Mouse (Mus musculus) brain, embryonic 14.5 days (tissue): ENCODE measurements around the gene Rps27a. TPM values are rescaled to one million over a fixed set of nuclear protein-coding genes. Genes with fewer than 3 reads are reported as not detected.
"Not testable (repeated sequence)": the region's sequence is repeated elsewhere in the genome, so short reads cannot be mapped to it uniquely, and the experiment has no call there.

Source experiments
- DNase-seq: peaks from one replicate; pipeline ENCODE4 v3.0.0-alpha.2; 2011; ENCODE audit warnings: low read depth
- CTCF ChIP-seq: fragments of 200-500 bp; IDR thresholded peaks from 2 replicates; pipeline ENCODE4 v1.5.1; 2012; ENCODE audit warnings: inconsistent platforms, mild to moderate bottlenecking, moderate library complexity, borderline replicate concordance; ENCODE audit not compliant: insufficient read depth, insufficient read length; ENCODE audit errors: extremely low read depth
- POLR2A ChIP-seq: fragments of 200-500 bp; IDR thresholded peaks from 2 replicates; pipeline ENCODE4 v1.6.1; 2012; ENCODE audit warnings: mild to moderate bottlenecking, inconsistent platforms, borderline replicate concordance; ENCODE audit not compliant: poor library complexity, insufficient read depth, insufficient read length, severe bottlenecking; ENCODE audit errors: extremely low read depth
- polyA plus RNA-seq: library from polyadenylated mRNA; depleted of rRNA; stranded (reverse); fragments of >200 nt; gene quantifications from 2 replicates; pipeline ENCODE4 v1.2.3, GENCODE M21; 2012

Gene Rps27a
- polyA plus RNA-seq, 1 experiment = 893 TPM

DNA sequence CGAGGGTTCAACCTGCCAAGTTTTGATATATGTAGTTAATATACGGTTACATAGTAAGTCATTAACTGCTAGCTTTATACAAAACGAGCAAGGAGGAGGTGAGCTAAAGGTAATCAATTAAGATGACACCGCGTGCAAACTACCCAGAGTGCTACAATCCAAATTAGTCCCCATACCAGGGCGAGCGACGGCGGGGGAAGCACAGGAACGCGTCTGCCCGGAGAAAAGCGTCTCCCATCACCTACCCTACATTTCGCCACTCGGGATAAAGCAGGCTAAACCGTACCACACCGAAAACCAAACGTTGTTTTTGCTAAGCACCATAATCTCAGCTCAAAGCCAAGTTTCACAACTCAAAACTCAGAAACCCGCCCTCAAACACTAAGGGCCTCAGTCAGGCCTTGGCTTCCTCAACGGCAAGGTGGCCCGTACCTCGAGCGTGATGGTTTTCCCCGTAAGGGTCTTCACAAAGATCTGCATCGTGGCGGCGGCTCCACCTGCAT is 609 bp downstream of the Rps27a start:
- DNase-seq = no peak

GRCm38 (mm10) chr11:29546762-29547161 is 1.1 kb downstream of the Rps27a start:
- DNase-seq = no peak
- TF ChIP-seq POLR2A (no peak), CTCF (no peak)

More for the DNA sequence above, 609 bp downstream of the Rps27a start:
- TF ChIP-seq POLR2A (no peak), CTCF (no peak)

- DNase-seq = not testable (repeated sequence)
Measured at GRCm38 (mm10) chr11:29546297-29546696, 1.6 kb downstream of the Rps27a start.

GRCm38 (mm10) chr11:29545150-29545752 is 2.7 kb downstream of the Rps27a start:
- not testable (repeated sequence) for DNase-seq

- TF ChIP-seq POLR2A (no peak), CTCF (no peak)
- no peak for DNase-seq
Measured at GRCm38 (mm10) chr11:29544225-29544945, 3.5 kb downstream of the Rps27a start.

GRCm38 (mm10) chr11:29538201-29538600 is 9.7 kb downstream of the Rps27a start:
- no peak for TF ChIP-seq CTCF
- no peak for DNase-seq

DNA sequence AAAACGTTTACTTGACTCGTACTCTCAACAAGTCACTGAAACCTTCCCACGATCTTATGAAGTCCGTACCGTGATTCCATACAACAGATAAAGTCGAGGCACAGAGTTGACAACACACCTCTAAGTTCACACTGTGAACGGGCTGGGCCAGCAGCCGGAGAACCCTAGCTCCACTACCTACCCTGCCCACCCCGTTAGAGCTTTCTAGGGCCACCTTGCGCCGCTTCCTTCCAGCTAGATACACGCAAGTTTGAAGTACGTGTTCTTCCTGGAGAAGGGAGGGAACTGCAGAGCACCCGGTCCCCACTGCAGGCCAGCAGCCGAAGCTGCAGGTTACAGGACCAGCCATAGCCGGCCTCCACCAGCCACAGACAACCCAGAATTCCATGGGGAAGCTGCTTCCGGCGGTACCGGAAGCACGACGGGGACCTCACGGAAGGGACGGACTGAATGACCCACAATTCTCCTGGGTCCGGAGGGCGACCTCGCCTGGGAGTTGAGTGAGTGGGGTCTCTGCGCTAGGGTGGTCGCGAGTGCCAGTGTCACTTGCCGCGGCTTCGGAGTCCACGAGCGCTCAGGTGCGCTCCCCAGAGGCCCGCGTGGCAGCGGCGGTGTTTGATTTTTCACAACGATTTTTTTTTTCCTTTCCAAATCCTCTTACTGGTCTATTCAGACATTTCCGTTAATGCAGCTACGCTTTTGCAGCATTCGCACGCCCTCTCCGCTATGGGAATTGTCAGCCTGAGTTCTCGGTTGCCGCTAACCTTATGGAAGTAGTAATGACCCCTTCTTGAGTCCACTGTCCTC is 21.7 kb downstream of the Rps27a start, which contains the start of gene Mtif2:
Gene Mtif2, plus strand, starts transcription at position 421 of the 807 bp plus-strand sequence.
- TF ChIP-seq CTCF (no peak), POLR2A (peak; percentile 65; the same call in 1 of the 2 replicates)
- DNase-seq = peak; percentile 96

DNA sequence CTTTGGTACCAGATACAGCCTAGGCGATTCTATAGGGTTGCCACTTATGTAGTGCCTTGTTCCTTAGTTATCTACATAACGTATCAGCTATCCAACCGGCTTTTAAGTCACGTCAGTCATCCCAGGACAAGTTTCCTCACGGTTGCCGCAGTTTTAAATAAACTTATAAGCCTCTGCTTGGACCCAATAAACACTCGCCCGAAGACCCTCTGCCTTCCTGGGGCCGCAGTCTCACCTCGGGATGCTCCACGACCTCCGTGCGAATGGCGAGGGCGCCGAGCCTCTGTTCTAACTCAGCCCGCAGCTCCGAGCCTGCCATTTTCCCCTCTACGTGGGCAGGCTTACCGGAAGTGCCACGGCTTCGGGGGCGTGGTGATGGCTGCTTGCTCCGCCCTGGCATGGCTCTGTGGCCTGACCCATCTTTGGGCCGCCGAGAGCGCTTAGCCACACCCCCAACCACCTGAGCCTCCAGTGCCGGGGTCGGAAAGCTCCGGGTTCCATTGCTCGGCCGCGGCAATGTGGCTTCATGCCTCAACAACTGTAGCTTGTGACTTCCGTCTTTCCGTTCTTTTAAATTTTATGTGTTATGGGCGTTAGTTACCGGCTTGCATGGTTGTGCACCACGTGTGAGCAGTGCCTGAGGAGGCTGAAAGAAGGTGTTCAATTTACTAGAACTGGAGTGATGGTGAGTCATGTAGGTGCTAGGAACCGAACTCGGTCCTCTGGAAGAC is 33.1 kb downstream of the Rps27a start, which contains the start of gene Prorsd1:
Gene Prorsd1, minus strand, starts transcription at position 352 of the 731 bp plus-strand sequence.
- TF ChIP-seq POLR2A = no peak
- peak; percentile 95 for DNase-seq

DNA sequence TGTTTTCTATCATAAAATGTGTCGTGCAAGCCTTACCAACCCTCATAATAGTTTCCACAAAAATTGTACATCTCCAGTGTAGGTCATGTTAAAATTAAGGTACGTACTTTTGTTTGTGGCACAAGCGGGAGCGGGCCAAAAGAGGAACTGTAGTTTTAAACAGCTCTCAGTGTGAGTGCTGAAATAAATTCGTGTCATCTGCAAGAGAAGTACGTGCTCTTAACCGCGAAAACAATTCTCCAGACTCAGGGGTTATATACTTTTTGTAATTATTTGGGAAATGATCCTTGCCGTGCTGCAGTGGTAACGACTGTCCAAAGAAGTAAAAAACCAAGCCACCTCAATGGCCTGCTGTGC is 33.6 kb downstream of the Rps27a start:
- TF ChIP-seq POLR2A (no peak), CTCF (no peak)
- DNase-seq = no peak

- no peak for TF ChIP-seq POLR2A
- no peak for TF ChIP-seq CTCF
- no peak for DNase-seq
Measured at GRCm38 (mm10) chr11:29512818-29513535, 34.9 kb downstream of the Rps27a start.

DNA sequence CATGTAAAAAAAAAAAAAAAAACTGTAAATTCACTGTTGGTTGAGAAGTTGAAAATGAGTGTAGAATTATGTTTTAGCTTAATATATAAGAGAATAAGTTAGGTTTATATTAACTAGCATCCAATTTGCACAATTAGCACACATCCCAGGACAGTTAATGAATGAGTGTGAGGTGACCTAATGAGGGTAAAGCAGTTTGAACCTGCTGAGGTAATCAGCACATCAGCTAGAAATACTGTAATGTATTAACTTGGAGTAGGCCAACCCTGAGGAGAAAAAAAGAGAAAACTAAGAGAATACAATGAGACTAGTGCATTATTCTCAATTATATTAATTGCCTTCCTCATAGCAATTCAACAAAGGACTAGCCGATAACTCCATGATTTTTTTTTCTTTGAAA is 38.5 kb downstream of the Rps27a start:
- DNase-seq = no peak
- TF ChIP-seq POLR2A = no peak
- TF ChIP-seq CTCF = no peak
